Mouse (Mus musculus) hindbrain, embryonic 13.5 days (tissue): Measurements from ENCODE around the gene Hsd11b1. TPM values are rescaled to one million over a fixed set of nuclear protein-coding genes. Genes with fewer than 3 reads are reported as not detected.

Source experiments
- ATAC-seq: fragments of 200-750 bp; cut with Nextera tagmentation; 2 replicates; pipeline ENCODE4 v1.8.0; 2017; ENCODE audit warnings: moderate TSS enrichment; ENCODE audit not compliant: low FRiP score
- H3K27ac ChIP-seq: fragments of 300-500 bp; sonication (generic); 2 replicates; pipeline ENCODE4 v1.5.1; 2015; ENCODE audit warnings: inconsistent platforms, mild to moderate bottlenecking, moderate library complexity
- H3K27me3 ChIP-seq: fragments of 300-500 bp; sonication (generic); 2 replicates; pipeline ENCODE4 v1.6.1; 2015; ENCODE audit warnings: mild to moderate bottlenecking, inconsistent platforms
- H3K36me3 ChIP-seq: fragments of 300-500 bp; sonication (generic); 2 replicates; pipeline ENCODE4 v1.6.1; 2015; ENCODE audit warnings: mild to moderate bottlenecking, inconsistent platforms
- H3K4me1 ChIP-seq: fragments of 300-500 bp; sonication (generic); replicated peaks from 2 replicates; pipeline ENCODE4 v1.6.1; 2015; ENCODE audit warnings: inconsistent platforms
- H3K4me2 ChIP-seq: fragments of 300-500 bp; sonication (generic); 2 replicates; pipeline ENCODE4 v1.6.1; 2015; ENCODE audit warnings: inconsistent platforms, mild to moderate bottlenecking, moderate library complexity
- H3K4me3 ChIP-seq: fragments of 300-500 bp; sonication (generic); 2 replicates; pipeline ENCODE4 v1.5.1; 2015; ENCODE audit warnings: mild to moderate bottlenecking, inconsistent platforms
- H3K9ac ChIP-seq: fragments of 300-500 bp; sonication (generic); 2 replicates; pipeline ENCODE4 v1.6.1; 2015; ENCODE audit warnings: mild to moderate bottlenecking, inconsistent platforms
- H3K9me3 ChIP-seq: fragments of 300-500 bp; sonication (generic); 2 replicates; pipeline ENCODE4 v1.6.1; 2016; ENCODE audit warnings: inconsistent platforms
- WGBS: fragments of 180-500 bp; shearing (Covaris S2); methylation state at CpG from one replicate; pipeline ENCODE4 v1.1.7; 2015; 5-methylcytosine and 5-hydroxymethylcytosine counted together
- polyA plus RNA-seq: library from polyadenylated mRNA; unstranded; fragments of >200 nt; fragmentation: Nextera tagmentation; extraction: Ambion mirVana; gene quantifications from 2 replicates; pipeline ENCODE4 v1.2.1, GENCODE M21; 2015

Gene Hsd11b1
- polyA plus RNA-seq, 1 experiment from 2014 or later = not detected

- Histone ChIP-seq H3K4me2 (no peak overlapping the region), H3K9me3 (no peaks in the 10 kb centered on the region), H3K4me3 (no peak overlapping the region), H3K27ac (no peak overlapping the region), H3K4me1 (no peaks in the 10 kb centered on the region), H3K9ac (no peak overlapping the region), H3K36me3 (no peaks in the 10 kb centered on the region), H3K27me3 (no peaks in the 10 kb centered on the region)
- ATAC-seq = no peak
- 78% methylated on average over 5 of the region's 5 CpGs for WGBS
These were observed 32.9 kb downstream of the Hsd11b1 start for GRCm38 (mm10) chr1:193230935-193231334.

- H3K4me1 ChIP-seq = no peaks in the 10 kb centered on the region
- H3K27ac ChIP-seq = no peak overlapping the region
- no peak overlapping the region for H3K9ac ChIP-seq
- H3K36me3 ChIP-seq = no peaks in the 10 kb centered on the region
- no peak for ATAC-seq
- no peak overlapping the region for H3K4me3 ChIP-seq
- H3K27me3 ChIP-seq = no peaks in the 10 kb centered on the region
- WGBS = 81% methylated on average over 3 of the region's 3 CpGs
- H3K4me2 ChIP-seq = no peak overlapping the region
- H3K9me3 ChIP-seq = no peaks in the 10 kb centered on the region
These were observed 33.3 kb downstream of the Hsd11b1 start for GRCm38 (mm10) chr1:193230531-193230930.

- Histone ChIP-seq H3K9me3 (no peaks in the 10 kb centered on the region), H3K9ac (no peak overlapping the region), H3K27me3 (no peaks in the 10 kb centered on the region), H3K4me2 (no peak overlapping the region), H3K4me3 (no peak overlapping the region), H3K36me3 (no peaks in the 10 kb centered on the region), H3K4me1 (no peaks in the 10 kb centered on the region), H3K27ac (no peak overlapping the region)
- whole genome bisulfite sequencing = 93% methylated on average over 5 of the region's 5 CpGs
- no peak for ATAC-seq
These were observed 34.3 kb downstream of the Hsd11b1 start for GRCm38 (mm10) chr1:193229570-193229969.

- Histone ChIP-seq H3K4me3 (no peak overlapping the region), H3K27me3 (no peaks in the 10 kb centered on the region), H3K4me2 (no peak overlapping the region), H3K4me1 (no peaks in the 10 kb centered on the region), H3K9me3 (no peaks in the 10 kb centered on the region), H3K9ac (no peak overlapping the region), H3K36me3 (no peaks in the 10 kb centered on the region), H3K27ac (no peak overlapping the region)
- WGBS = 82% methylated on average over 4 of the region's 4 CpGs
- ATAC-seq = no peak
These were observed 36.3 kb downstream of the Hsd11b1 start for GRCm38 (mm10) chr1:193227537-193227936.

- H3K27ac ChIP-seq = no peak overlapping the region
- no peak overlapping the region for H3K9ac ChIP-seq
- H3K4me1 ChIP-seq = no peaks in the 10 kb centered on the region
- no peaks in the 10 kb centered on the region for H3K9me3 ChIP-seq
- H3K4me3 ChIP-seq = no peak overlapping the region
- 62% methylated on average over 7 of the region's 7 CpGs for WGBS
- no peaks in the 10 kb centered on the region for H3K36me3 ChIP-seq
- no peak overlapping the region for H3K4me2 ChIP-seq
- H3K27me3 ChIP-seq = no peaks in the 10 kb centered on the region
- ATAC-seq = no peak
These were observed 37.0 kb downstream of the Hsd11b1 start for GRCm38 (mm10) chr1:193226724-193227522.

- no peak overlapping the region for H3K4me3 ChIP-seq
- H3K9ac ChIP-seq = no peak overlapping the region
- no peaks in the 10 kb centered on the region for H3K36me3 ChIP-seq
- 95% methylated on average over 4 of the region's 4 CpGs for WGBS
- H3K4me1 ChIP-seq = no peaks in the 10 kb centered on the region
- no peak overlapping the region for H3K27ac ChIP-seq
- H3K4me2 ChIP-seq = no peak overlapping the region
- H3K9me3 ChIP-seq = no peaks in the 10 kb centered on the region
- ATAC-seq = no peak
- H3K27me3 ChIP-seq = no peaks in the 10 kb centered on the region
These were observed 37.8 kb downstream of the Hsd11b1 start for GRCm38 (mm10) chr1:193226114-193226513.

GRCm38 (mm10) chr1:193225531-193225930 lies 38.3 kb downstream of the Hsd11b1 start:
- no peaks in the 10 kb centered on the region for H3K36me3 ChIP-seq
- no peaks in the 10 kb centered on the region for H3K4me1 ChIP-seq
- no peak overlapping the region for H3K9ac ChIP-seq
- no peak overlapping the region for H3K4me3 ChIP-seq
- no peak for ATAC-seq
- H3K27ac ChIP-seq = no peak overlapping the region
- H3K27me3 ChIP-seq = no peaks in the 10 kb centered on the region
- H3K4me2 ChIP-seq = no peak overlapping the region
- no peaks in the 10 kb centered on the region for H3K9me3 ChIP-seq
- WGBS = 33% methylated on average over 3 of the region's 3 CpGs

GRCm38 (mm10) chr1:193220408-193220807 lies 43.5 kb downstream of the Hsd11b1 start:
- Histone ChIP-seq H3K9me3 (no peaks in the 10 kb centered on the region), H3K27ac (no peak overlapping the region), H3K9ac (no peak overlapping the region), H3K36me3 (no peaks in the 10 kb centered on the region), H3K4me1 (no peaks in the 10 kb centered on the region), H3K4me2 (no peak overlapping the region), H3K27me3 (no peaks in the 10 kb centered on the region), H3K4me3 (no peak overlapping the region)
- ATAC-seq = no peak
- WGBS = 79% methylated on average over 5 of the region's 5 CpGs

- ATAC-seq = no peak
- Histone ChIP-seq H3K27me3 (no peaks in the 10 kb centered on the region), H3K9me3 (no peaks in the 10 kb centered on the region), H3K36me3 (no peaks in the 10 kb centered on the region), H3K9ac (no peak overlapping the region), H3K4me3 (no peak overlapping the region), H3K27ac (no peak overlapping the region), H3K4me2 (no peak overlapping the region), H3K4me1 (no peaks in the 10 kb centered on the region)
- 76% methylated on average over 3 of the region's 3 CpGs for WGBS
These were observed 47.9 kb downstream of the Hsd11b1 start for GRCm38 (mm10) chr1:193216000-193216399.

- Histone ChIP-seq H3K9ac (no peak overlapping the region), H3K27me3 (no peaks in the 10 kb centered on the region), H3K27ac (no peak overlapping the region), H3K4me2 (no peak overlapping the region), H3K36me3 (no peaks in the 10 kb centered on the region), H3K4me1 (no peaks in the 10 kb centered on the region), H3K4me3 (no peak overlapping the region), H3K9me3 (no peaks in the 10 kb centered on the region)
- ATAC-seq = no peak
- 90% methylated on average over 5 of the region's 5 CpGs for WGBS
These were observed 49.8 kb downstream of the Hsd11b1 start for GRCm38 (mm10) chr1:193214053-193214452.

- Histone ChIP-seq H3K9me3 (no peaks in the 10 kb centered on the region), H3K27me3 (no peaks in the 10 kb centered on the region), H3K36me3 (no peaks in the 10 kb centered on the region), H3K4me2 (no peak overlapping the region), H3K9ac (no peak overlapping the region), H3K4me1 (no peaks in the 10 kb centered on the region), H3K4me3 (no peak overlapping the region), H3K27ac (no peak overlapping the region)
- no peak for ATAC-seq
- WGBS = 79% methylated on average over 5 of the region's 5 CpGs
These were observed 52.5 kb downstream of the Hsd11b1 start for GRCm38 (mm10) chr1:193211371-193211770.

- Histone ChIP-seq H3K36me3 (no peaks in the 10 kb centered on the region), H3K9me3 (no peaks in the 10 kb centered on the region), H3K27me3 (no peaks in the 10 kb centered on the region), H3K4me2 (no peak overlapping the region), H3K27ac (no peak overlapping the region), H3K9ac (no peak overlapping the region), H3K4me1 (no peaks in the 10 kb centered on the region), H3K4me3 (no peak overlapping the region)
- no peak for ATAC-seq
- WGBS = 55% methylated on average over 2 of the region's 2 CpGs
These were observed 55.7 kb downstream of the Hsd11b1 start for GRCm38 (mm10) chr1:193208178-193208577.

GRCm38 (mm10) chr1:193207503-193207902 lies 56.4 kb downstream of the Hsd11b1 start, which contains the start of gene Lamb3:
Lamb3 (plus strand) TSS chr1:193207699.
- Histone ChIP-seq H3K9me3 (no peaks in the 10 kb centered on the region), H3K4me2 (no peak within 1 kb of the TSS), H3K27me3 (no peaks in the 10 kb centered on the region), H3K4me1 (no peaks in the 10 kb centered on the region), H3K4me3 (no peak within 1 kb of the TSS), H3K36me3 (no peaks in the 10 kb centered on the region), H3K9ac (no peak within 1 kb of the TSS), H3K27ac (no peak within 1 kb of the TSS)
- ATAC-seq = no peak
- 96% methylated on average over 3 of the region's 3 CpGs for WGBS
